8 mouse cellular contexts compared by ENCODE assay signal in genomic region chr16:87354075-87354583, GRCm38 (mm10). TPM values are rescaled to one million over a fixed set of nuclear protein-coding genes. Genes with fewer than 3 reads are reported as not detected.
A peak's percentile ranks its signal among the peaks of the same experiment; 100 is the strongest.
DNase-seq lines count a peak whose midpoint lies in the region; ATAC-seq lines count a peak whose summit lies in the region.

N6amt1 (plus strand) TSS chr16:87354185.

- under 1% methylated on average over 48 of the region's 48 CpGs for WGBS in hindbrain, embryonic 15.5 days

- peak within 1 kb of the TSS; percentile 84 for H3K9ac ChIP-seq in hindbrain, embryonic 15.5 days

- H3K27me3 ChIP-seq in hindbrain, embryonic 15.5 days: no peaks in the 10 kb centered on the region

- peaks cover 17% of the 10 kb centered on the region for H3K36me3 ChIP-seq in hindbrain, embryonic 15.5 days

- peak within 1 kb of the TSS; percentile 95 for H3K4me3 ChIP-seq in hindbrain, embryonic 15.5 days

- H3K27ac ChIP-seq in hindbrain, embryonic 15.5 days (replicated peaks): peak within 1 kb of the TSS; percentile 99

- H3K4me1 ChIP-seq in hindbrain, embryonic 15.5 days (replicated peaks): 0 out of 2 replicates have a peak, but pooled peaks cover 4% of the 10 kb centered on the region

- H3K4me2 ChIP-seq in hindbrain, embryonic 15.5 days: peak within 1 kb of the TSS; percentile 67

- peak; percentile 99 for ATAC-seq in hindbrain, embryonic 15.5 days (ENCODE audit: low FRiP score, low read depth)

- DNase-seq in R1 (ENCODE audit: low read depth, low spot score): peak; percentile 98
- DNase-seq in cerebellum, postnatal 25 days: peak; percentile 94 to 95
- DNase-seq in frontal cortex, postnatal 36 days (ENCODE audit: low spot score in 2 of 2): peak; percentile 94 to 95
- peak; percentile 85 for DNase-seq in left cerebral cortex, adult 11 months (ENCODE audit: low spot score)
- peak; percentile 94 for DNase-seq in lung, postnatal 4 days
- peak; percentile 88 for DNase-seq in retina, postnatal 7 days (ENCODE audit: low read depth, low spot score)
- peak; percentile 94 for DNase-seq in urinary bladder, adult 2 months (ENCODE audit: low spot score)

- H3K9me3 ChIP-seq in hindbrain, embryonic 15.5 days: no peaks in the 10 kb centered on the region

RNA-seq across cellular contexts. Expression of gene N6amt1, which starts in this region (rescaled TPM):
- polyA plus RNA-seq in hindbrain, embryonic 15.5 days (2015; fragmentation: Nextera tagmentation; extraction: Ambion mirVana): 19.9 TPM in 2 replicates
- 23.4 and 27.6 TPM in 2 replicates for polyA plus RNA-seq in urinary bladder, adult 2 months (2012; rRNA removed)

Comparison
In these comparisons a context has a peak if more than half of its experiments do, and no peak if none do; other contexts are left out.
1. Peak in every context shown above with its lines: DNase-seq, ATAC-seq, H3K4me3 ChIP-seq and H3K27ac ChIP-seq.